Mouse (Mus musculus): ENCODE measurements around the gene Gpr107. TPM values are rescaled to one million over a fixed set of nuclear protein-coding genes. Genes with fewer than 3 reads are reported as not detected.

Gpr107 gene
- polyA plus RNA-seq, 1 experiment from 2014 or later: 9.8 TPM

GRCm38 (mm10) chr2:31139991-31140771 is 11.9 kb upstream of the Gpr107 start:
- Histone ChIP-seq H3K36me3 (replicated peaks; ENCODE audit: insufficient read depth, low read length) (no peaks in the 10 kb centered on the region), H3K9me3 (ENCODE audit: low read length) (no peaks in the 10 kb centered on the region), H3K27ac (ENCODE audit: low read depth) (no peak overlapping the region), H3K4me2 (ENCODE audit: low read depth, low read length) (peak overlapping the region; percentile 98), H3K4me1 (ENCODE audit: insufficient read depth) (peaks cover 38% of the 10 kb centered on the region), H3K4me3 (ENCODE audit: low read depth, low read length) (peak overlapping the region; percentile 93), H3K9ac (replicated peaks) (no peak overlapping the region), H3K27me3 (ENCODE audit: insufficient read depth, low read length) (0 out of 2 replicates have a peak, but pooled peaks cover 2% of the 10 kb centered on the region)
- 52% methylated on average over 12 of the region's 12 CpGs for WGBS (ENCODE audit: insufficient replicate concordance)
- no peak for TF ChIP-seq EP300 (IDR thresholded peaks at IDR 0.05; ENCODE audit: low read depth)
- DNase-seq: no peak
- no peak for ATAC-seq

- 3% methylated on average over 10 of the region's 10 CpGs for WGBS (ENCODE audit: insufficient replicate concordance)
- no peak for ATAC-seq
Measured at GRCm38 (mm10) chr2:31140772-31141073, 11.4 kb upstream of the Gpr107 start.

GRCm38 (mm10) chr2:31141074-31141866 is 10.8 kb upstream of the Gpr107 start:
- DNase-seq (peak; percentile 38), ATAC-seq (peak; percentile 61)
- Histone ChIP-seq H3K4me2 (ENCODE audit: low read depth, low read length) (peak overlapping the region; percentile 98), H3K4me3 (ENCODE audit: low read depth, low read length) (peak overlapping the region; percentile 93), H3K36me3 (replicated peaks; ENCODE audit: insufficient read depth, low read length) (no peaks in the 10 kb centered on the region), H3K27me3 (ENCODE audit: insufficient read depth, low read length) (0 out of 2 replicates have a peak, but pooled peaks cover 2% of the 10 kb centered on the region), H3K4me1 (ENCODE audit: insufficient read depth) (peaks cover 30% of the 10 kb centered on the region), H3K27ac (ENCODE audit: low read depth) (peak overlapping the region; percentile 78), H3K9ac (replicated peaks) (peak overlapping the region; percentile 84), H3K9me3 (ENCODE audit: low read length) (no peaks in the 10 kb centered on the region)
- WGBS (ENCODE audit: insufficient replicate concordance): under 1% methylated on average over 64 of the region's 78 CpGs
- TF ChIP-seq EP300 (IDR thresholded peaks at IDR 0.05; ENCODE audit: low read depth): no peak
- no peak for TF ChIP-seq CTCF (IDR thresholded peaks at IDR 0.05; ENCODE audit: low read depth)

More at GRCm38 (mm10) chr2:31140772-31141073, 11.4 kb upstream of the Gpr107 start:
- DNase-seq: no peak
- Histone ChIP-seq H3K27me3 (ENCODE audit: insufficient read depth, low read length) (0 out of 2 replicates have a peak, but pooled peaks cover 2% of the 10 kb centered on the region), H3K4me1 (ENCODE audit: insufficient read depth) (peaks cover 33% of the 10 kb centered on the region), H3K4me3 (ENCODE audit: low read depth, low read length) (peak overlapping the region; percentile 93), H3K27ac (ENCODE audit: low read depth) (no peak overlapping the region), H3K4me2 (ENCODE audit: low read depth, low read length) (peak overlapping the region; percentile 98), H3K9me3 (ENCODE audit: low read length) (no peaks in the 10 kb centered on the region), H3K9ac (replicated peaks) (peak overlapping the region; percentile 84), H3K36me3 (replicated peaks; ENCODE audit: insufficient read depth, low read length) (no peaks in the 10 kb centered on the region)
- TF ChIP-seq CTCF (IDR thresholded peaks at IDR 0.05; ENCODE audit: low read depth): no peak
- no peak for TF ChIP-seq EP300 (IDR thresholded peaks at IDR 0.05; ENCODE audit: low read depth)

GRCm38 (mm10) chr2:31141867-31142454 is 10.2 kb upstream of the Gpr107 start, which contains the start of gene Fnbp1:
Gene Fnbp1, minus strand, starts transcription at chr2:31142008.
- peak; percentile 92 for DNase-seq
- Histone ChIP-seq H3K27me3 (ENCODE audit: insufficient read depth, low read length) (0 out of 2 replicates have a peak, but pooled peaks cover 2% of the 10 kb centered on the region), H3K9me3 (ENCODE audit: low read length) (no peaks in the 10 kb centered on the region), H3K27ac (ENCODE audit: low read depth) (peak within 1 kb of the TSS; percentile 78), H3K4me3 (ENCODE audit: low read depth, low read length) (peak within 1 kb of the TSS; percentile 93), H3K36me3 (replicated peaks; ENCODE audit: insufficient read depth, low read length) (no peaks in the 10 kb centered on the region), H3K9ac (replicated peaks) (peak within 1 kb of the TSS; percentile 84), H3K4me2 (ENCODE audit: low read depth, low read length) (peak within 1 kb of the TSS; percentile 98), H3K4me1 (ENCODE audit: insufficient read depth) (peaks cover 32% of the 10 kb centered on the region)
- TF ChIP-seq CTCF (IDR thresholded peaks at IDR 0.05; ENCODE audit: low read depth) (peak; percentile 25; the same call in 1 of the 2 replicates), EP300 (IDR thresholded peaks at IDR 0.05; ENCODE audit: low read depth) (no peak)
- 1% methylated on average over 50 of the region's 59 CpGs for WGBS (ENCODE audit: insufficient replicate concordance)
- peak; percentile 91 for ATAC-seq

- DNase-seq (no peak), ATAC-seq (no peak)
- Histone ChIP-seq H3K4me3 (ENCODE audit: low read depth, low read length) (peak overlapping the region; percentile 93), H3K36me3 (replicated peaks; ENCODE audit: insufficient read depth, low read length) (no peaks in the 10 kb centered on the region), H3K9me3 (ENCODE audit: low read length) (no peaks in the 10 kb centered on the region), H3K27me3 (ENCODE audit: insufficient read depth, low read length) (0 out of 2 replicates have a peak, but pooled peaks cover 2% of the 10 kb centered on the region), H3K27ac (ENCODE audit: low read depth) (peak overlapping the region; percentile 78), H3K4me1 (ENCODE audit: insufficient read depth) (peaks cover 32% of the 10 kb centered on the region), H3K4me2 (ENCODE audit: low read depth, low read length) (peak overlapping the region; percentile 98), H3K9ac (replicated peaks) (peak overlapping the region; percentile 84)
- WGBS (ENCODE audit: insufficient replicate concordance): 28% methylated on average over 3 of the region's 3 CpGs
- TF ChIP-seq EP300 (IDR thresholded peaks at IDR 0.05; ENCODE audit: low read depth) (no peak), CTCF (IDR thresholded peaks at IDR 0.05; ENCODE audit: low read depth) (peak; percentile 57)
Measured at GRCm38 (mm10) chr2:31142505-31142904, 9.6 kb upstream of the Gpr107 start.

All from liver, postnatal 0 days (tissue).